Mouse (Mus musculus): Measurements from ENCODE around the gene Rab3d.

GRCm38 (mm10) chr9:21876601-21877000 lies 41.4 kb downstream of the Rab3d start:
- TF ChIP-seq CTCF (IDR thresholded peaks at IDR 0.05; ENCODE audit: borderline replicate concordance, extremely low read depth, insufficient read depth, insufficient read length) = no peak
- TF ChIP-seq POLR2A (IDR thresholded peaks at IDR 0.05; ENCODE audit: borderline replicate concordance, extremely low read depth, insufficient read depth, insufficient read length, poor library complexity, severe bottlenecking) = no peak

All from brain, embryonic 14.5 days (tissue).